Mouse (Mus musculus) bone marrow, adult 2 months (tissue): ENCODE data around the gene Duxbl1. TPM values are rescaled to one million over a fixed set of nuclear protein-coding genes. Genes with fewer than 3 reads are reported as not detected.
"Not testable (repeated sequence)": the region's sequence is repeated elsewhere in the genome, so short reads cannot be mapped to it uniquely, and the experiment has no call there.

Source experiments
- H3K27ac ChIP-seq: fragments of 200-500 bp; 2 replicates; pipeline ENCODE4 v1.5.1; 2012; ENCODE audit warnings: low read depth, mild to moderate bottlenecking, control low read depth, inconsistent platforms, low read length; ENCODE audit not compliant: control insufficient read depth, poor library complexity, insufficient read depth
- H3K4me1 ChIP-seq: fragments of 200-500 bp; 2 replicates; pipeline ENCODE4 v1.6.1; 2011; ENCODE audit warnings: low read length; ENCODE audit not compliant: control insufficient read depth, insufficient read depth
- H3K4me3 ChIP-seq: fragments of 200-500 bp; replicated peaks from 2 replicates; pipeline ENCODE3; 2011; ENCODE audit warnings: mild to moderate bottlenecking, low read depth, low read length, control low read depth; ENCODE audit not compliant: control insufficient read depth
- WGBS: fragments of 180-500 bp; shearing (Covaris S2); methylation state at CpG from one replicate; pipeline ENCODE4 v1.1.7; 2018; 5-methylcytosine and 5-hydroxymethylcytosine counted together
- polyA plus RNA-seq: library from polyadenylated mRNA; stranded (reverse); fragments of >200 nt; gene quantifications from 2 replicates; pipeline ENCODE4 v1.2.4, GENCODE M21; 2011; ENCODE audit warnings: low replicate concordance; ENCODE audit not compliant: missing spikeins, insufficient read depth, insufficient read length

Duxbl1 gene
- not detected in 2 replicates for polyA plus RNA-seq

GRCm38 (mm10) chr14:25978371-25979241 lies at the start of gene Duxbl1:
Gene Duxbl1 (plus strand): TSS chr14:25978577.
- not testable (repeated sequence) for H3K4me3 ChIP-seq, H3K27ac ChIP-seq, H3K4me1 ChIP-seq
- WGBS: no CpG with 5 or more reads among the region's 25 CpGs

- not testable (repeated sequence) for H3K4me1 ChIP-seq, H3K4me3 ChIP-seq, H3K27ac ChIP-seq
- WGBS: no CpG with 5 or more reads among the region's 5 CpGs
Measured at GRCm38 (mm10) chr14:25936867-25937630, 41.3 kb upstream of the Duxbl1 start.

- not testable (repeated sequence) for H3K4me1 ChIP-seq, H3K27ac ChIP-seq, H3K4me3 ChIP-seq
- no CpG with 5 or more reads among the region's 8 CpGs for WGBS
Measured at GRCm38 (mm10) chr14:25938004-25938403, 40.4 kb upstream of the Duxbl1 start, which contains the start of gene Cphx1. Gene Cphx1 (plus strand): TSS chr14:25938304.

- not testable (repeated sequence) for H3K4me1 ChIP-seq, H3K27ac ChIP-seq, H3K4me3 ChIP-seq
- no CpG with 5 or more reads among the region's 3 CpGs for WGBS
Measured at GRCm38 (mm10) chr14:25957861-25958260, 20.5 kb upstream of the Duxbl1 start.

GRCm38 (mm10) chr14:25979242-25979941 lies 1.0 kb downstream of the Duxbl1 start:
- H3K4me3 ChIP-seq, H3K4me1 ChIP-seq, H3K27ac ChIP-seq: not testable (repeated sequence)
- 15% methylated on average over 8 of the region's 13 CpGs for WGBS

GRCm38 (mm10) chr14:25981880-25982279 lies 3.5 kb downstream of the Duxbl1 start:
- not testable (repeated sequence) for H3K4me3 ChIP-seq, H3K27ac ChIP-seq, H3K4me1 ChIP-seq
- 77% methylated on average over 9 of the region's 9 CpGs for WGBS

- not testable (repeated sequence) for H3K27ac ChIP-seq, H3K4me3 ChIP-seq, H3K4me1 ChIP-seq
- WGBS: no CpG with 5 or more reads among the region's 2 CpGs
Measured at GRCm38 (mm10) chr14:26007462-26007861, 29.1 kb downstream of the Duxbl1 start.

- no CpG with 5 or more reads among the region's 7 CpGs for WGBS
- H3K4me1 ChIP-seq, H3K27ac ChIP-seq, H3K4me3 ChIP-seq: not testable (repeated sequence)
Measured at GRCm38 (mm10) chr14:26016414-26016813, 38.0 kb downstream of the Duxbl1 start.

GRCm38 (mm10) chr14:26021555-26021954 lies 43.2 kb downstream of the Duxbl1 start:
- H3K4me3 ChIP-seq, H3K27ac ChIP-seq, H3K4me1 ChIP-seq: not testable (repeated sequence)
- no CpG with 5 or more reads among the region's 9 CpGs for WGBS

GRCm38 (mm10) chr14:26022831-26023230 lies 44.5 kb downstream of the Duxbl1 start:
- not testable (repeated sequence) for H3K4me3 ChIP-seq, H3K4me1 ChIP-seq, H3K27ac ChIP-seq
- WGBS: no CpG with 5 or more reads among the region's 6 CpGs

GRCm38 (mm10) chr14:26025653-26026052 lies 47.3 kb downstream of the Duxbl1 start:
- H3K4me3 ChIP-seq, H3K4me1 ChIP-seq, H3K27ac ChIP-seq: not testable (repeated sequence)
- WGBS: no CpG with 5 or more reads among the region's 12 CpGs

- WGBS: no CpG with 5 or more reads among the region's 3 CpGs
- H3K27ac ChIP-seq, H3K4me3 ChIP-seq, H3K4me1 ChIP-seq: not testable (repeated sequence)
Measured at GRCm38 (mm10) chr14:26034364-26034763, 56.0 kb downstream of the Duxbl1 start.

- no CpG with 5 or more reads among the region's 6 CpGs for WGBS
- H3K4me3 ChIP-seq, H3K27ac ChIP-seq, H3K4me1 ChIP-seq: not testable (repeated sequence)
Measured at GRCm38 (mm10) chr14:26035439-26035838, 57.1 kb downstream of the Duxbl1 start.
